Mouse (Mus musculus): ENCODE measurements around the gene Rab11fip4. TPM values are rescaled to one million over a fixed set of nuclear protein-coding genes. Genes with fewer than 3 reads are reported as not detected.
A peak's percentile ranks its signal among the peaks of the same experiment; 100 is the strongest.
"Not testable (repeated sequence)": the region's sequence is repeated elsewhere in the genome, so short reads cannot be mapped to it uniquely, and the experiment has no call there.

The Rab11fip4 gene
- total RNA-seq, 2 experiments from 2014 or later: 6.8 to 12.4 TPM

DNA sequence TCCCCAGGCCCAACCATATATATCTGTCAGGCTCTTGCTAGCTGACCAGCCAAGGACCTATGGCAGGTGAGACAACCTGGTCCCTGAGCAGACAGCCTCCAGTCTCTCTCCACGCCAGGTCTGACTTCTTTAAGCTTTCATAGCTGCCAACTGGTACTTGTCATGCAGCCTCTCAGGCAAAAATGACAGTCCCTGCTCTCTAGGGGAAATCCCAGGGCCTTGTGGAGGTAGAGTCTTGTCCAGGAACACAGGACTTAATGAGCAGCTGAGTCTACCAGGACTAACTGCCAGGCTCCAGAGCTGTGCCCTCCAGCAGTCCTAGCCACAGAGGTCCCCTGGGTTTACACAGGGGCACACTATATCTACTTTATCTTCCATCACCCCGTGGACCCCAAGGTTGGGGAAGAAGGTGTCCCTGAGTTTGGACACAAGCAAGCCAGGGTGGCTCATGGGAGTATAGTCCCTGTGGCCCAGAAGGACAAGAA is 85.5 kb downstream of the Rab11fip4 start:
- DNase-seq (ENCODE audit: low spot score in 2 of 2): no peak

- DNase-seq (ENCODE audit: low spot score in 2 of 2): no peak
These were observed 86.4 kb downstream of the Rab11fip4 start for GRCm38 (mm10) chr11:79677402-79677801.

DNA sequence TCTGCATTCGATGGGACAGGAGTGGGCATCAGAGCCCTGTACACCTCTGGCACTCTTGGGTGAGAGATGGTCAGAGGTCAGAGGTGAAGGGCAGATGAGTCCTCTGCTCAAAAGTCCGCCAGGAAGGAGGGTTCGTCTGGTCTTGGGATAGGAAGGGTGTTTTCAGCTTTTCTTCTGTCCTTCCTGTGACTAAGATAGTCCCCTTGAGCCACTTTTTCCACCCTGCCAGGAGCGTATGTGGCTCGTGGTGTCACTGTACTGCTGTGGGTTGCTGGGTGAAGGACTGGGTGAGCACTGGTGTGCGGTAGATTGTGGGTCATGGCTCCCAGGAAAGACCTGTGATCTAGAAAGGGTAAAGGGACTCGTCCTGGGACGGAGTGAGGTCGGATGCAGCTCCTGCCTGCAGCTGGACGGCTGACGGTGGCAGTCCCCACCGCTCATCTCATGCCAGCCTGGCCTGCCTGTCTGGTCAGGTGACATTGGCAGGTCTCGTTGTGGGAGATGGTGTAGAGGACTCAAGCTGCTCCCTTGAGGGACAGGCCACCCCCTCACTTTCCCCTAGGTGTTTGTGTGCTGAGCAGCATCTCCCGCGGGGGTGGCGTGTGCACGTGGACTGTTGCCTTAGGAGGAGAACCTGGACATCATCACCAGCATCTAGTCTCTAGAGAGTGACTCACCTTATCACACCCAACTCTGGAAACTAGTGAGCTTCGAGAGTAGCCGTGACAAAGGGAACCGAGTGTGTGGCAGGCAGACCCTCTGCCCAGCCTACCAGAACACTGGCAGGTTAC is 87.5 kb downstream of the Rab11fip4 start:
- no peak for DNase-seq (ENCODE audit: low spot score in 2 of 2)

- no peak for DNase-seq (ENCODE audit: low spot score in 2 of 2)
These were observed 88.9 kb downstream of the Rab11fip4 start for GRCm38 (mm10) chr11:79679929-79680328.

DNA sequence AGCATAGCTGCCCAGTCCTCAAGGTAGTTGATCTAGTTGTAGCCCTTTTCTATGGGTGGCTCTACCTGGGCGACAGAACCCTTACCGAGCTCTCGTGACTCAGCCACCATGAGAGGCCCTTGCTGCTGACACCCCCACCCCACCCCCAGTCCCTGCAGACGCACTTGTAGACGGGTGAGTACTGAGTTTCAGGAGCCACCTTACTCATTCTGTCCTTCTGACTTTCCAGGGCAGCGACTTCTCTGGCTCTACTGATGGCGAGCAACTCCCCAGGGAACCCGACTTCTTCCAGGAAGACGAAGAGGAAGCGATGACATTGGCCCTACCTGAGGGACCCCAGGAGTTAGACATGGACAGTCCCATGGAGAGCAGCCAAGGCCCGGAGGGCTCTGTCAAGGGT is 89.5 kb downstream of the Rab11fip4 start:
- DNase-seq (ENCODE audit: low spot score in 2 of 2): no peak

DNA sequence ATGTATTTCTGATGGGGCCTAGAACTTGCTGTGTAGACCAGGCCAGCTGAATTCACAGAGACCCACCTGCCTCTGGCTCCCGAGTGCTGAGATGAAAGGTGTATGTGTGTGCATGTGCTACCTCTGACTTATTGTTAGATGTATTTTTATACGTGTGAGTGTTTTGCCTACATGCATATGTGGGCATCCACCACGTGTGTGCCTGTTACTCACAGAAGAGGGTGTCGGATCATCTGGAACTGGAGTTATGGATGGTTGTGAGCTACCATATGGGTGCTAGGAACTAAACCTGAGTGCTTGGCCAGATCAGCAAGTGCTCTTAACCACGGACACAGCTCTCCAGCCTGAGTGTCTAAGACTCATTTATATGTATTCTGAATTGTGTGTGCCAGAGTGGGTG is 90.2 kb downstream of the Rab11fip4 start:
- DNase-seq (ENCODE audit: low spot score in 2 of 2): no peak

DNA sequence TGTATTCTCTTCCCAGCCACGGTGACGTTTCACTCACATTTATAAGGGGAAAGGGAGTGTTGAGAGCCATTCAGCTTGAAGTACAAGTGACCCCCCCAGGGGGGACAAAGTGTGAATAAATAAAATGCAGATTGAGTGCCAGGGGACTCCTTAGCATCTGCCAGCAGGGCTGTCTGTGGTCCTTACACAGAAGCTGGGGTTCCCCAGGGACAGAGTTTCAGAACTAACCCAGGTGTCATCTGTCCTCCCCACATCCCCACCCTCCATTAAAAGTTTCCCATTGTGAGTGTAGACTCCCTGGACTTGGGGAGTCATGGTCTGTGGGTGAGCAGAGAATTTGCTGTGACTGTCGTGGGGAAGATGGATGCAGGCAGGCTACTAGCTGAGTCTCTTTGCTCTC is 90.8 kb downstream of the Rab11fip4 start:
- DNase-seq (ENCODE audit: low spot score in 2 of 2): no peak

DNA sequence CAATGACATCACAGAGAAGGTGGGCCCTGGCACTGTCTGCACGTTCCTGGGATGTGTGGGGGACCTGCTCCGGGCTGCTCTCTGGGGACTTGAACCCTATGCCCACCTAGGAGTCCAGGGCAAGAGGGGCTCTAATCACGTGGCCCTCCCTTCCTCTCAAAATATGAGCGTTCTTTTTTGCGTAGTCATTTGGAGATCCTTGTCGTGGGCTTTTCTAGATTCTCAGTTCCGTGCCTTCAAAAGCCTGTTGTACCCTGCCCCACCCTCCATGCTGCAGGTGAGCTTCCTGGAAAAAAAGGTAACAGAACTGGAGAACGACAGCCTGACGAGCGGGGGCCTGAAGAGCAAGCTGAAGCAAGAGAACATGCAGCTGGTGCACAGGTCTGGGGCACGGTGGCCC is 94.1 kb downstream of the Rab11fip4 start:
- no peak for DNase-seq (ENCODE audit: low spot score in 2 of 2)

DNA sequence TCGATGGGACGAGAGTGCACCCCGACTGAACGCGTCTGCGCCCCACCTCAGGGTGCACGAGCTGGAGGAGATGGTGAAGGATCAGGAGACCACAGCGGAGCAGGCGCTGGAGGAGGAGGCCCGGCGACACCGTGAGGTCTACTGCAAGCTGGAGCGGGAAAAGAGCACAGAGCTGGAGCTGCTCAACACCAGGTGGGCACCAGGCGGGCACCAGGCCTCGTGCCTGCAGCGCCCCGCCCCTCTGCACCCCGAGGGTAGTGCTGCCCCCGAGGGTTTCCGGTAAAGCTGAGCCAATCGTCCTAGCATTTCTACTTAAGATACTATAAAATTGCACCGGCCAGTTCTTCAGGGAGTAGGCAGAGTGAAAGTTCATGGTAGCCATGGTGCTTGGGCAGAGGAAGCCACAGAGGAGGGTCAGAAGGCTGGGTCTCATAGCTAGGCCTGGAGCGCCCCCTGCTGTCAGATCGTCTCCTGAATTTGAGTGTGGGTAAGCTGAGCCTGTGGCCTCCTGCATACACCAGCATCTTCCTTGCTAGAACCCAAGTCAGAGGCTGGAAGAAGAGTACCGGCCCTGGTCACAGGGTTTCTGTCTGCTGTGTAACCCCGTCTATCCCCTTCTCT is 95.6 kb downstream of the Rab11fip4 start:
- DNase-seq (ENCODE audit: low spot score in 2 of 2): peak; percentile 83 to 85

GRCm38 (mm10) chr11:79689916-79690315 is 98.9 kb downstream of the Rab11fip4 start:
- DNase-seq (ENCODE audit: low spot score in 2 of 2): no peak

DNA sequence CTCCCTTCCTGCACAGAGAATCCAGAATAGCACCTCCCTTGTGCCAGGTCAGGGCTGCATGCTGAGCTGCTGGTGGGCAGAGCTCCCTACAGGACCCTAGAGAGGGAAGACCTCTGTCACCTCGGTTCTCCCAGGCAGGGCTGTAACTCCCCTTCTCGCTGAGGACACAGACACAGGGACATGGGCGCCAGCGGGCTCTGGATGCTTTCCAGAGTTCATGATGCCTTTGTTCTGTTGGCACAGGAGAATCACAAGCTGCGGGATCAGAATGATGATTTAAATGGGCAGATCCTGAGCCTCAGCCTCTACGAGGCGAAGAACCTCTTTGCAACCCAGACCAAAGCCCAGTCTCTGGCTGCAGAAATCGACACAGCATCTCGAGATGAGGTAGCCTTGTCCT is 100.5 kb downstream of the Rab11fip4 start:
- no peak for DNase-seq (ENCODE audit: low spot score in 2 of 2)

- DNase-seq (ENCODE audit: low spot score in 2 of 2): no peak
These were observed 105.6 kb downstream of the Rab11fip4 start for GRCm38 (mm10) chr11:79696390-79697307.

GRCm38 (mm10) chr11:79698071-79698470 is 107.1 kb downstream of the Rab11fip4 start:
- no peak for DNase-seq (ENCODE audit: low spot score in 2 of 2)

DNA sequence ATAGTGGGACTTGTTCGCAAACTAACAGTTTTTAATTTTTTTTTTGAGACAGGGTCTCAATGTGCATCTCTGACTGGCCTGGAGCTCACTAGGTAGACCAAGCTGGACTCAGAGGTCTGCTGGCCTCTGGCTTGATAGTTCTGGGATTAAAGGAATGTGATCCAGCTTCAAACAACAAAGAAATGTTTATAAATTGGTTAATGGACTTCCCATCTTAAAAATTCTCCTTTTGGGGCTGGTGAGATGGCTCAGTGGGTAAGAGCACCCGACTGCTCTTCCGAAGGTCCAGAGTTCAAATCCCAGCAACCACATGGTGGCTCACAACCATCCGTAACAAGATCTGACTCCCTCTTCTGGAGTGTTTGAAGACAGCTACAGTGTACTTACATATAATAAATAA is 107.5 kb downstream of the Rab11fip4 start:
- DNase-seq (ENCODE audit: low spot score in 2 of 2): not testable (repeated sequence)

GRCm38 (mm10) chr11:79701466-79701865 is 110.5 kb downstream of the Rab11fip4 start:
- DNase-seq (ENCODE audit: low spot score in 2 of 2): no peak

GRCm38 (mm10) chr11:79702092-79702491 is 111.1 kb downstream of the Rab11fip4 start:
- DNase-seq (ENCODE audit: low spot score in 2 of 2): no peak

DNA sequence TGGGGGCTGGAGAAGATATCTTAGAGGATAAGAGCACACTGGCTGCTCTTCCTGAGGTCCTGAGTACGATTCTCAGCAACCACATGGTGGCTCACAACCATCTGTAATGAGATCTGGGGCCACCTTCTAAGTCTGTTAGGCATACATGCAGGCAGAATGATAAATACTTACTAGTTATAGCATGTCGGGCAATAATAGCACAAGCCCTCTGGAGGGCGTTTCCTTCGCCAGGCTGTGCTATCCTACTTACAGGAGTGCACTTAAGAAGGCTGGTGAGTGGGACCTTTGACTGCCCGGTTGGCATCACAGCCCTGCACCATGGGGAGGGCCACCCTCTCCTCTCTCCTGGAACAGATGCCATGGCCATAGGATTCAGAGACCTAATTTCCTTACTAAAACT is 112.4 kb downstream of the Rab11fip4 start:
- DNase-seq (ENCODE audit: low spot score in 2 of 2): no peak

DNA sequence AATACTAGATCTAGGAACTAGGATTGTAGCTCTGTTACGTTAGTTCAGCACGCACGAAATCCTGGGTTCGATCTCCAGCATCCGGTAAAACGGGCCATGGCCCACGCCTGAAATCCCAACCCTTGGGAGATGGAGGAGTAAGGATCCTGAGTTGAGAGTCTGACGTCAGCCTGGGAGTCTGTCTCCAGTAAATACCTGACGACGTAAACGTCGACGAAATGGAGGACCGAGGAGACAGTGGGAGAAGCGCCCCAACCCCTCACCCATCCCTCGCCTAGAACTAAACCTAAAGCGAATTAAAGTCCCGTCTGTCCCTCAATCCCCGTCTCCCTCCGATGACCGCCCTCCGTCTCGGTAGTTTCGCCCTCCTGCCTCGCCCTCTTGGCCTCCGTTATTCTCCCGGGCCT is 112.9 kb downstream of the Rab11fip4 start:
- DNase-seq (ENCODE audit: low spot score in 2 of 2): no peak

GRCm38 (mm10) chr11:79704318-79705150 is 113.5 kb downstream of the Rab11fip4 start:
- peak; percentile 98 to 100 for DNase-seq (ENCODE audit: low spot score in 2 of 2)

GRCm38 (mm10) chr11:79707084-79707483 is 116.1 kb downstream of the Rab11fip4 start:
- DNase-seq (ENCODE audit: low spot score in 2 of 2): no peak

All from adrenal gland, postnatal 4 days (tissue).